Mouse (Mus musculus) skeletal muscle tissue, adult 2 months (tissue): ENCODE measurements around the gene Spata33.

Experiments used
- DNase-seq: peaks from one replicate; pipeline ENCODE4 v3.0.0-alpha.2; 2012; ENCODE audit warnings: low read depth, low spot score

Spata33 gene

DNA sequence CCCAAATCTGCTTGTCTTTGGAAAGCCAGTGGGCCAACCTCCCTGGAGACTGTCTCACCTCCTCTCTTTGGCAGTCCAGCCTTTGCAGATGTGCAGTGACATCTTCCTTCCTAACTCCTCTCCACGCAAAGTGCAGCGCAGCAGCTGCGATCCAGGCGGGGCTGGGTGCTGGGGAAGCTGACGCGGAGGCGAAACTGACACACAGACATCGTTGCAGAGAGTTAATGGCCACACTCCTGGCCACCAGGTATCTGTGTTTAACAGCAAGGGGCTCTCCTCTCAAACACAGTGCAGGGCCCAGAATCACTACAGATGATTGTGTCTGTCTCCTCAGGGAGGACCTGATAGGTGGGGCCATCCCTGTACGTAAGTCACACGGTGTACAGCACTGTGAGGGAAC, 58.5 kb downstream of the Spata33 start:
- no peak for DNase-seq
